Mouse (Mus musculus): ENCODE results near the gene Myo9b.

Gene Myo9b

DNA sequence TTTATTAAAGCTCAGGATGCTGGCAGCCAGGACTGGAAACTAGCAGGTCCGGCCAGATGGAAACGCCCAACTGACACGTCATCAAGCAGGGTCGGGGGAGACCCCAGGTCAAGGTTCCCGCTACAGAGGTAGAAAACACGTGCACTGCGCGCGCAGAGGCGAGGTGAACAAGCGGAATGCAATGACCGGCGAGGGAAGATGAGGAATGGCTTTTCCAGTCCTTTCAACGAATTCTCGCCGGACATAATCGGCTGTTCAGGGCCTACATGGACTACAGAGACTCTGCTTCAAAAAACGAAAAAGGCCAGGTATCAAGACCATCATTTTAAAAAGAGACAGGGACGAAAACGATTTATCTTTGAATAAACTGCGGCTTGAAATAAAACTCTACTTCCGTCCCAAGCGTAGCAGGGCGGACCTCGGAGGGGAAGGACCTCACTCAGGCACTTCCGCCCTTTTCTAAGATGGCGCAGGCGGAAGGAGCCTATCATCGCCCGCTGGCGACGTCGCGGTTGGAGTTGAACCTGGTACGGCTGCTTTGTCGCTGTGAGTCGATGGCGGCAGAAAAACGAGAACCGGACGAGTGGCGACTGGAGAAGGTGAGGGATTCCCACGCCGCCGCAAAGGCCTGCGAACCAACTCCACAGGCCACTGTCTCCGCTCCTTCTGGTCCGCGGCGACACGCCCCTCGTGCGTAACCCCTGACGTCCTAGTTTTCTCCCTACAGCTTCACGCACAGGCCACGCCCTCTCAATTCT lies 94.4 kb downstream of the Myo9b start, which contains the start of gene Use1:
Gene Use1, plus strand, starts transcription at position 78 of the 758 bp plus-strand sequence.
- DNase-seq (ENCODE audit: inconsistent ontology term) = peak; percentile 96

- DNase-seq (ENCODE audit: inconsistent ontology term) = no peak
Measured at GRCm38 (mm10) chr8:71367529-71368176, 95.1 kb downstream of the Myo9b start.

- no peak for DNase-seq (ENCODE audit: inconsistent ontology term)
Measured at GRCm38 (mm10) chr8:71368366-71368765, 95.9 kb downstream of the Myo9b start.

DNA sequence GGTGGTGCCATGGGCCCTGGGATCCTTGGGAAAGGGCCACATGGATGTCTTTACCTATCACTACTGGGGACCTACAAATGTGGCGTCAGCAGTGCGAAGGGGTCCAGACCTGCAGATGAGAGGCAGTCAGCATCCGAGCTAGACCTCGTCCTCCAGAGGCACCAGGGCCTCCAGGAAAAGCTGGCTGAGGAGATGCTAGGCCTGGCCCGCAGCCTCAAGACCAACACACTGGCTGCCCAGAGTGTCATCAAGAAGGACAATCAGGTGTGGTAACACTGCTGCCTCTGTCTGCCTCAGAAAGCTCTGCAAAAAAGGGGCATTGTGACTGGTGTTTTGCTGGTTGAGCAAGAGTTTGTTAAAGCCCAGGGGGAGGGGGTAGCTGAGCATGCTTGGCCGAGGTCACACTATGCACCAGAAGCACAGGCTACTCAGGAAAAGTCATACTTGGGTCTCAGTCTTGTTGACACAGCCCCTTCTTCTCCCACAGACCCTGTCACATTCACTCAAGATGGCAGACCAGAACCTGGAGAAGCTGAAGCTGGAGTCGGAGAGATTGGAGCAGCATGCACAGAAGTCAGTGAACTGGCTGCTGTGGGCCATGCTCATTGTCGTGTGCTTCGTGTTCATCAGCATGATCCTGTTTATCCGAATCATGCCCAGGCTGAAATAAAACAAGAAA lies 96.7 kb downstream of the Myo9b start:
- no peak for DNase-seq (ENCODE audit: inconsistent ontology term)

DNA sequence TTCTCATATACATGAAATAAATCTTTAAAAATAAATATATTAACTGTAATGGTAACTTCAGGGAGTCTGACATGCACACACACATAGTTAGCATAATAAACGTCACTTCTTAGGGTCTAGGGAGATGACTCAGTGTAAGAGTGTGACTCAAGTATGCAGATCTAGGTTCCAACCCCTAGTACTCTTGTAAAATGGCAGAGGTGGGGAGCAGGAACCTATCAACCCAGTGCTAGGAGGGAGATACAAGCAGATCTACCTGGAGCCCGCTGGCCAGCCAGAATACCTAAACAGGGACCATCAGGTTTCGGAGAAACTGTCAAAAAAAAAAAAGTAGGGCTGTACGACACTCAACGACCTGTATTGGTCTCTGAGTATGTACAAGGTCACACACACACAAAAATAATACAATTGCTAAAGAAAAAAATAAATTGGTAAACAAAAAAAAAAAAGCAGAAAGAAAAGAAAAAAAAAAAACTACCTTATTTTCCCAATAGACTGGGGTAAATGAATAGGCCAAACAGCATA lies 98.3 kb downstream of the Myo9b start:
- DNase-seq (ENCODE audit: inconsistent ontology term) = peak; percentile 30

- DNase-seq (ENCODE audit: inconsistent ontology term) = peak; percentile 99
Measured at GRCm38 (mm10) chr8:71371236-71371848, 98.8 kb downstream of the Myo9b start, which contains the start of gene Ocel1. TSS of gene Ocel1 (plus strand) at chr8:71371298.

DNA sequence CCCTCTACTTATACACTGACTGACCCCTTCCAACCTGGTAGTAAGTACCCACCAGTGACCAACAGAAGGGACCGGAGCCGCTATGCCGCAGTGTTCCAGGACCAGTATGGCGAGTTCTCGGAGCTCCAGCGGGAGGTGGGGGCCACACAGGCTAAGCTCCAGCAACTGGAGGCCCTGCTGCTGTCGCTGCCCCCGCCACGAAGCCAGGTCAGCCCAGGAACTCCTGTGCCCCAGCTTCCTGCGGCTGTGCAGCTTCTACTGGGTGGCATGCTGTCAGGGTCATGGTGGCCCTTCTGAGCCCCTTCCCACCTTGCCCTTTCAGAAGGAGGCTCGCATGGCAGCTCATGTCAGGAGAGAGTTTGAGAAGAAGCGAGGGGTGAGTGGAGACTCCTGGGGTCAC lies 99.9 kb downstream of the Myo9b start:
- DNase-seq (ENCODE audit: inconsistent ontology term) = no peak

DNA sequence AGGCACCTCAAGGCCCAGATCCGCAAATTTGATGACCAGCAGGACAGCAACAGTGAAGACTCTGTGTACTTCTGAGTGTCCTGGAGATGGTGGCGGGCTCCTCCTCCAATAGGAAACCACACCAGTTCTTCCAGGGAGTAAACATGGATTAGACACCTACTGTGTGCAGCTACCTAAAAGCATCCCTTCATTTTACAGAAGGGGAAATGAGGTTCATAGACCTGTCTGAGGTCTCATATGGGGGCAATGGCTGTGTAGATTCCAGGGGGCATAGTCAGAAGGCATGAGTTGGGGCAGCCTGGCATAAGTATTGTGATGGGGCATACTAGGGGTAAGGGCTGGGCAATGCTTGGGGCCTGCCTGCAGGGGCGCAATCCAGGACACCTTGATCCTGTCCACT lies 100.5 kb downstream of the Myo9b start:
- DNase-seq (ENCODE audit: inconsistent ontology term) = no peak

DNA sequence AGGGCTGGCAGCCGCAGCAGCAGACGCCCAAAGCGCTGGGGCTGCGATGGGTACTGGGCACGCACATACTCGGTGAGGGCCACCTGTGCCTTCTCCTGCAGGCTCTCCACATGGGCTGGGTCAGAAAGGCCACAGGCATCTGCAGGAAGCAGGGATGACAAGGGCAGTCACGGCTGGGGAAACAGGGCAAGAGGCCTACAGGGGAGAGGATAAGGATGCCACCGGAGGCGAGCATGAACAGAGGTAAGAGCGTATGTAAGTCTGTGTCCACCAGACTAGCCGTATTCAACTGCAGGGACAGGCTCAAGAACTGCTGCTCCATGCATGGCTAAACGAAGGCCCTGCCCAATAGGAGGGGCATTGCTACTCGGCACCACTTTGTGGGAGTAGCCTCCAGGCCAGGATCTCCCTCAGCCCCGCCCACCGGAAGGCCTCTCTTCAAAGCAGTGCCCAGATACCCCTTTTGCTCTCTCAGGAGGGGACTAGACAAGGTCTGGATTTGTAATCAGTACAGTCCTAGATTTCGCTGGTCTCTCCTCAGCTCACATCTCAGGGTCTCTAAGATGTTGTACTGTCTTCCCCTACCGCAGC lies 102.2 kb downstream of the Myo9b start:
- DNase-seq (ENCODE audit: inconsistent ontology term) = peak; percentile 48

DNA sequence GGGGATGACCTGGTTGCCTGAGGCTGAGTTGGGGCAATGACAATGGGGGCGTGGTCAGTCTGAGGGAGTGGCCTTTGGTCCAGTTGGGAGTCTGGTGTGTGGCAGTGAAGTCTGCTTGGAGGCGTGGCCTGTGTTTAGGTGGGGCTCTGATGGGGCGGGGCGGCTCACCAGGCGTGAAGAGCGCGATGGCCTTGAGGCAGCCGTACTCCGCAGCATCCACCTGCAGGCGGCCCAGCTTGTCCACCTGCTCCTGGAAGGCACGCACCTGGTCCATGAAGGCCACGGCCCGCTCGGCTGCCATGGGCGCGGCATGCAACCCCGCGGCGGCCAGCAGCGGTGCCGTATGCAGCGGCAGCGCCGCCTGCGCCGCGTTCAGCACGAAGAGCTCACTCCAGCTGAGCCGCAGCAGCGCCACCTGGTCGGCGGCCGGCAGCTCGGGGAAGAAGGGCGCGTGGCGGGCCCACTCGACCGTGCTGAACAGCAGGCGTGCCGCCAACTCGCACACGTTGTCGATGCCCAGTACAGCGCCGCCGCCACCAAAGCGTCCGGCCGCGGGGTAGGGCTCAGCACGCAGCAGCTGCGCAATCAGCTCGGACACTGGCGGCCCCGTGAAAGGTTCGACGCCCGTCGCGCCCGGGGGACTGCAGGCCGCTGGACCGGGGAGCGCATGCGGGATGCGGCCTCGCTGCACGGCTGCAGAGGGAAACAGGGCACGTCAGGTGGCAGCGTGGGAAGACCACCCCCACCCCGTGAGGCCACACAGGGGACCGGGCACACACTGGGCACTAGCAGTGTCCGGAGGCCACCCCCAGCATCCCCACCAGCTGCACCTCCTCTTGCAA lies 103.3 kb downstream of the Myo9b start:
- peak; percentile 73 for DNase-seq (ENCODE audit: inconsistent ontology term)

DNA sequence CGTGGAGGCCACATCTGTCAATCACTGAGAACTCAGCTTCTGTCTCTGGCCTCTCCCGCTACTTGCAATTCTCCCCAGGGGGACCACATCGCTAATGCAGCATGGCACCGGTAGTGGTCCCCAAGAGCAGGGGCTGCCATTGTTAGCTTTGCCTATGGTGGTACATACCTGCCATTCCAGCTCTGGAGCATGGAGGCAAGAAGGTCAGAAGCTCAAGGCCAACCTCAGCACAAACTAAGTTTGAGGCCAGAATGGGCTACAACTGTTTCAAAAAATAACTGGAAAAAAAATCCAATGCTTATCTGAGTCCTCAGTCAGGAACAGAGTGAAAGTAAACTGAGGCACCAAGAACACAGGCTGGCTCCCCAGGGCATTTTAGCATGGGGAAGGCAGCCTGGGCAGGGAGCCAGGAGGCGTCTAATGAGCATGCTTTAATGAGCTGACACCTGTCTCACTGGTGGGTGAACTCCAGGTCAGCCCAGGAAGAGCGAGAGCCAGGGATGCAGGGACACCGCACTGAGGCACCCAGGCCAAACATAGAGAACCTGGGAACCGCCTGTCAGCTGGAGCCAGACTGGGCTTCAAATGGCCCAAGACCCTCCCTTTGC lies 104.0 kb downstream of the Myo9b start:
- DNase-seq (ENCODE audit: inconsistent ontology term) = peak; percentile 34

DNA sequence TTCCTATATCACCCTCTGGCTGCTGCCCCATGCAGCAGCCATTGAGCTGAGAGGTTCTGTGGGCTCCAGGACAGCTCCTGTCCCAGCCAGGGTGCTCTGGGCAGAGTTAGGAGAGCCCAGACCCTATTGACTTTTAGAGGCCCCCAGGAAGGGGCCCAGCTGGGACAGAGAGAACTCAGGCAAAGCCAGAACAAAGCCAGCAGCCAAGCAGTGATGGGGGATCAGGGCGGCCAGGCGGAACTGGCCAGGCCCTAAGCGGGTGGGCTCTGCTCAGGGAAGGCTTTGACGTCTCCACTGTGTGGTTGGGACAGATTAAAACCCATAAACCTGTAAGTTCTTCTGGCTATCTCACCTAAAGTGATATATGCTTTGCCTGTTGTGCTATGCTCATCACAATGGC lies 106.5 kb downstream of the Myo9b start:
- DNase-seq (ENCODE audit: inconsistent ontology term) = no peak

GRCm38 (mm10) chr8:71379512-71380075 lies 107.1 kb downstream of the Myo9b start:
- peak; percentile 42 for DNase-seq (ENCODE audit: inconsistent ontology term)

DNA sequence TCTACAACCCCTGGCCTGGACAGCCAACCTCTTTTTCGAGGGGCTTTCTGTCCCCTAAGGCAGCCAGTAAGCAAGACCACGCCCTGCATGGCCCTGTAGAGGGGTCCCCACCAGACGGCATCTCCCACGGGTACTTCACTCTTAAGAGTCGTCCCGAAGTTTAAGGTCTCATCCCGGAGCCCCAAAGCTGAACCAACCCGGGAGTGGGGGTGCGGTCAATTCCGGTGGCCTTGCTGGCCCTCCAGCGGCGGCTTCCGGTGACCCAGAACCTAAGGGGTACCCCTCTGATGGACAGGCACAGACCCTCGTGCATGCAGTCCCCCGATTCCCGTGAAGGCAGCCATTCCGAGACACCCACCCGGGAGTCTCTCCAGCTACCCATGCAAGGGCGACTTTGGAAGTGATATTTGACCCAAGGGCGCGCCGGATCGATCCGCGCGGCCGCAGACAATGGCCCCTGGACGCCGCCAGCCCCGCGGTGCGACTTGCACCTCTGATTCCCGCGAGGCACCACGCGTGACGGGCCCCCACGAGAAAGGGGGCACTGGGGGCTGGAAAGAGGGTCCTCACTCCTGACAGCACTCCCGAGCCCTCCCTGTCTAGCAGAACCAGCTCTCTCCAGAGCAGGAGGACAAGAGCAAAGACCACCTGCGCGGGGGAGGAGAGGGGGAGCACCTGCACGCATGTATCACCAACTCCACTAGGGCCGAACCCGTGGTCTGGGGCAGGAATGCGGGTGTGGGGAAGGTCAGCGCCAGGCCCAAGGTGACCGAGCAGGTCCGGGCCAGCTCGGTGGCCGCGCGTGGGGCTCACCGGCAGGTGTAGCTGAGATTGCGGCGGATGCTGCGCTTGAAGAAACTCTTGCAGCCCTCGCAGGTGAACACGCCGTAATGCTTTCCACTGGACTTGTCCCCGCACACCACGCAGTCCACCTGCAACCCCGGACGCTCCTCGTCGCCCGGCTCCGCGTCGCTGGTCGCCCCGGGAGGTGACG lies 108.0 kb downstream of the Myo9b start:
- DNase-seq (ENCODE audit: inconsistent ontology term) = peak; percentile 30

- peak; percentile 84 for DNase-seq (ENCODE audit: inconsistent ontology term)
Measured at GRCm38 (mm10) chr8:71381421-71381970, 109.0 kb downstream of the Myo9b start, which contains the start of gene Nr2f6. TSS of gene Nr2f6 (minus strand) at chr8:71381960.

DNA sequence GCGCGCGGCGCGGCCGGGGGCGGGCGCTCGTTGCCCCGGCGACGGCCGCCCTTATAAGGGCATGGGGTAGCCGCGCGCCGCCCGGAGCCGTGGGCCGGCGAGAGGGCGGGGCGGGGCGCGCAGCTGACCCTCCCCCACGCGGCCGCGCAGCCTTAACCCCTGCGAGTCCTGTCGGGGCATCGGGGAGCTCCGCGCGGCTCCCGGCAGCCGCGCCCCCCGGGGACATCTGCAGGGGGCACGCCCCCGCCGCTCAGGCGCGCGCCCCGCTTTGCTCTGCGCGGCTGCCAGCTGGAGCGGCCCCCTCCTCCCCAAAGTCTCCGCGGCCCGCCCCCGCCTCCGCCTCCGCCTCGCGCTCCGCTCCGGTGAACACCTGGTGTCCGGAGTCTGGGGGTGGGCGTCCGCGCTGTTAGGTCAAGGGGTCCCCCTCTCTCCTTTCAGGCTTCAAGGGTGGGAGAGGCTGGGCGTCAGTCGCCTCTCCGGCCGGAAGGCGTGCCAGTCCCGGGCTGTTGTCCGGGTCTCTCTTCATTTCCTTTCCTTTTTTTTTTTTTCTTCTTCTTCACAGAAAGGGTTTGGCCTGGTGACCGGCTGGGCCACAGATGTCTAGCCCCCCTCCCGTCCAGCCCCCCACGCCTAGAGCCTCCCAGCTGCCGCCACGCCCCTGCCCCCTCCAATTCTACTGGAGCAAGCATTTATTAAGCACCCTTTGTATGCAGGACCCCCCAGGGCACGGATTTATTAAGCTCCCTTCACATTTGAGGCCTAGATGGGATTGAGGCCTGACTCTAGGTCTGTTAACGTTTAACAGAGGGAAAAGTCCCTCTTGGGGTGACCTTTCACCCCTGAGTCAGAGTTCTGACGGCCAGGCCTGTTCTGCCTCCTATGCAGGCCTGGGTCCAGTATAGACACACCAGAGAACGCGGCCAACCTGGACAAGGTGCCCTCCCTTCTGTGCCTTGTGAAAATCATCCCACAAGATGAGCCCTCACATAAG lies 109.8 kb downstream of the Myo9b start:
- peak; percentile 95 for DNase-seq (ENCODE audit: inconsistent ontology term)

DNA sequence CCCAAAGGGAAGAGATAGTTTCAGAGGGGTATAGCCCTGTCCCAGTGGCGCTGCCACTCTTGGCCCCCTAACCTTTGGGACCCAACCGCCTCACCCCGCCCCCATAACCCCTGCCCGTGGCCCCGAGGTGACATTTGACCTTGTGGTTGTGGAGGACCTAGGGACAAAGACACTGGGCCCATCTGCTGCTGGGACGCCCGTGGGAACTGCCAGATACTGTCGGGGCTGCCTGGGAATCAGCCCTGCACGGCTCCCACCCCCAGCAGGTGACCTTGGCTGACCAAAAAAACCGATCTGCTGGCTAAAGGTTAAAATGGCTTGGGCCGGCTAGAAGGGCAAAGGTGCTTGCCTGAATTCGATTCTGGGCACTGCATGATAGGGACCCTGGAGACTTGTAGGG lies 110.9 kb downstream of the Myo9b start:
- DNase-seq (ENCODE audit: inconsistent ontology term) = no peak

Measured in Muller cell, postnatal 12 days (primary cell).